Mouse (Mus musculus) left cerebral cortex, postnatal 25 days (tissue): ENCODE data around the gene Zfp354a. TPM values are rescaled to one million over a fixed set of nuclear protein-coding genes. Genes with fewer than 3 reads are reported as not detected.
"Not testable (repeated sequence)": the region's sequence is repeated elsewhere in the genome, so short reads cannot be mapped to it uniquely, and the experiment has no call there.

ENCODE experiments used
- DNase-seq, 2 experiments: peaks; one replicate each; pipeline ENCODE4 v3.0.0; 2022; ENCODE audit warnings: low spot score in 2 of 2, mixed read lengths in 1 of 2
- intact Hi-C: fragments of 180-260 bp; cut with DNase I; formaldehyde crosslinking; loops from one replicate; pipeline ENCODE4 v1.15.1; 2025
- total RNA-seq, 2 experiments: library from RNA; stranded (reverse); gene quantifications; 2 replicates each; pipeline ENCODE4 v1.2.3; 2021

Gene Zfp354a
- 1 to 10 TPM; 6.2 to 8.9 TPM for total RNA-seq

DNA sequence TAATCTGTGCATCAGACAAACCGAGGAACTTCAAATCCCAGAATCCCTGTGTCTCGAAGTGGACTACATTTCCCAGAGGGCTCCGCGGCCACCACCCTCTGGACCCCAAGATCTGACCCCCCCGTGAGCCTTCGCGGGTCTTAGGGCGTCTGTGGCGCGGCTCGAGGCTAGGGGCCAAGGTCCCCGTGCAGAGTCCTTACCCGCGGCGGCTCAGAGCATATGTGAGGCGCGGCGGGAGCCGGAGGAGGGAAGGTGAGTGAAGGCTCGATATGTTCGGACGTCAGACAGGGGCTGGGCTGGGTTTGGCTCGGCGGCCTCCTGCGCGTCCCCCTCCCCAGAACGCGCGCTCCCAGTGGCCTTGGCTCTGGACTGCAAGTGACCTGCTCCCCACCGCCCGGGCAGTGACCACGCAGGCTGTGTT is at the start of gene Zfp354a:
Gene Zfp354a (plus strand): TSS at position 107 of the 421 bp plus-strand sequence.
- intact Hi-C loops, result loop anchor here (5.0 kb wide), 2 partner anchors 127 to 203 kb away; partner anchors contain the start of genes BC049762, Clk4 and Zfp354b

GRCm38 (mm10) chr11:51011821-51012220 is 47.2 kb upstream of the Zfp354a start:
- intact Hi-C loops, result no loop called here
- no peak for DNase-seq

More for the DNA sequence above, at the start of gene Zfp354a:
- peak; percentile 74 to 75 for DNase-seq

GRCm38 (mm10) chr11:51013936-51014335 is 45.1 kb upstream of the Zfp354a start, which contains the start of gene Olfr54:
Olfr54 (plus strand) TSS chr11:51014236.
- intact Hi-C loops, result no loop called here
- DNase-seq, result no peak

GRCm38 (mm10) chr11:51016341-51016740 is 42.7 kb upstream of the Zfp354a start:
- DNase-seq, result no peak
- intact Hi-C loops, result no loop called here

- DNase-seq, intact Hi-C loops: not testable (repeated sequence)
Observed at GRCm38 (mm10) chr11:51026811-51027210, 32.2 kb upstream of the Zfp354a start.

- intact Hi-C loops, DNase-seq: not testable (repeated sequence)
Observed at GRCm38 (mm10) chr11:51029381-51029780, 29.7 kb upstream of the Zfp354a start.

DNA sequence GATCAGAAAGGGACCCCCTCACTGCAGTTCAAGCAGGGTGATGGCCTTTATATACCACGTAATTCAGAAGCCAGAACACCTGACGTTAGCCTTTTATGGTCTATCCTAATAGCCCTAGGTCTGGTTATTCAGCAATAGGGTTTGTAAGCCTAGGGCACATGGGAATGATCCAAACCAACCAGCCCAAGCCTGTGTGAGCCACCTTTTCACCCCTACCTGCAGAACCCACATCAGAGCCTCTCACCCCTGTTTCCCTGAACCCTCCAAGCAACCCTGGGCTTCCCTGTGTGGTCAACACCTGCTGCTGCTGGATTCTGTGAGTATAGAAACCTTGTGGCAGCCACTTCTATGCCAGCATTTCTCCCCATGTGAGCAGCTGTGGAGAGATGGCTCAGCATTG is 28.8 kb upstream of the Zfp354a start:
- no peak for DNase-seq
- intact Hi-C loops, result no loop called here

DNA sequence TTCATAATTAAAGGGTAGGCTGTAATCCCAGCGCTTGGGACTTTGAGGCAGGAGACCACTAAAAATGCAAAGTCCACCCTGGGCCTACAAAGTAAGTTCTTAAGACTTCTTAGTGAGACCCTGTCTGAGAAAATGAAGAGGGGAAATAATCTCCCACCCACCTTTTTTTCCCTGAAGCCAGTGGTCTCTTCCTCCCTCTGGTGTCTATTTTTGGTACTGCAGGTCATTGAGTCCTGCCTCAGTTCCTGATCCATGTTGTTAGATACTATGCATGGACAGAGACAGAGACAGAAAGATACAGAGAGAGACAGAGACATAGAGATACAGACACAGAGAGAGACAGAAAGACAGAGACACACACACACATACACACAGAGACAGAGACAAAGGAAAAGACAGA is 26.2 kb upstream of the Zfp354a start:
- intact Hi-C loops, result loop anchor here (1.0 kb wide), 1 partner anchor 93 kb away; no protein-coding TSS in a partner anchor
- DNase-seq, result peak in 1 of 2 experiments; percentile 5

DNA sequence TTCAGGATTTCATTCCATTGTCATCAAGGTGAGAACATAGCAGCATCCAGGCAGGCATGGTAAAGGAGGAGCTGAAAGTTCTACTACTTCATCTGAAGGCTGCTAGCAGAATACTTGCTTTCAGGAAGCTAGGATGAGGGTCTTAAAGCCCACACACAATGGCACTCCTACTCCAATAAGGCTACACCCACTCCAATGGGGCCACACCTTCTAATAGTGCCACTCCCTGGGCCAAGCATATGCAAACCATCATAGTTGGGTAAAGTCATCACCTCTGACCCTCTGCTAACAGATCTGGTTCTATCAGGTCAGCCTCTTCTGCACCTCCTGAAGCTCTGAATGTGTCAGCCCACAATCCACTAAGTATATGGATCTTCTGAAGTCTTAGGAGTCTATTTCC is 24.9 kb upstream of the Zfp354a start:
- DNase-seq, intact Hi-C loops: not testable (repeated sequence)

- no peak for DNase-seq
- intact Hi-C loops, result no loop called here
Observed at GRCm38 (mm10) chr11:51035951-51036350, 23.1 kb upstream of the Zfp354a start.

- DNase-seq, intact Hi-C loops: not testable (repeated sequence)
Observed at GRCm38 (mm10) chr11:51044776-51045175, 14.3 kb upstream of the Zfp354a start.

DNA sequence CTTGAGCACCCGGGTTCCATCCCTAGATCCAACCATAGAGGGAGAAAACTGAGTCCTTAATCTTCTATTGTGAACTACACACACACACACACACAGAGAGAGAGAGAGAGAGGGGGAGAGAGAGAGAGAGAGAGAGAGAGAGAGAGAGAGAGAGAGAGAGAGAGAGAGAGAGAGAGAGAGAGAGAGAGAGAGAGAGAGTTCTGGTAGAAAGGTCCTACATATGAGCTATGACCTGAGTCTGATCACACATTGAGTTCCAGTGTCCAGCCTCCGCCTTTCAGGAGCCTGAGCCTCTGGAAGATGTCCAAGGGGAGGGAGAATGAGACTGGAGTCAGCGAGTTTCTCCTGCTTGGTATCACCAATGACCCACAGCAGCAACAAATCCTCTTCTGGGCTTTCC is 11.2 kb upstream of the Zfp354a start, which contains the start of gene Olfr1375:
Gene Olfr1375 (plus strand): TSS at position 301 of the 400 bp plus-strand sequence.
- intact Hi-C loops, result not testable (repeated sequence)

DNA sequence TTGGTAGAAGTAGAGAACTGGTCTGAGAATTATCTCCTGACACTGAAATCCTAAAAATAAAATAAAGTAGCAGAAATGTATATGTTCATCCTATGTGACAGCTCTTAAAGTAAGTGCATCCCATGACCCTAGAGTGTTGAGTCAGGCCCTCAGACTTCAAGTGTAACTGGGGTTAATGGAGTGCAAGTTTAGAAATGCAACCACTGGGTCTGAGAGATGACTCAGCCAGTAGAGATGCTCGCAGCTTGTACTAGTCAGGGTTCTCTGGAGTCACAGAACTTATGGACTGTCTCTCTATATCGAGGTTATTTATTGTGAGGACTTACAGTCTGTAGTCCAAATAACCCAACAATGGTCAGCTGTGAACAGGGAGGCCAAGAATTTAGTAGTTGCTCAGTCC is 7.4 kb upstream of the Zfp354a start:
- intact Hi-C loops, result loop anchor here (5.0 kb wide), 1 partner anchor 109 kb away; the partner anchor contains the start of gene 4933414I15Rik
- no peak for DNase-seq

More for the DNA sequence above, 11.2 kb upstream of the Zfp354a start, which contains the start of gene Olfr1375:
- not testable (repeated sequence) for DNase-seq

- no peak for DNase-seq
- intact Hi-C loops, result loop anchor here (5.0 kb wide), 1 partner anchor 111 kb away; the partner anchor contains the start of gene 4933414I15Rik
Observed at GRCm38 (mm10) chr11:51053230-51053629, 5.8 kb upstream of the Zfp354a start.

- DNase-seq, result no peak
- intact Hi-C loops, result loop anchor here (5.0 kb wide), 2 partner anchors 127 to 203 kb away; partner anchors contain the start of genes BC049762, Clk4 and Zfp354b
Observed at GRCm38 (mm10) chr11:51059640-51060039, 583 bp downstream of the Zfp354a start.

DNA sequence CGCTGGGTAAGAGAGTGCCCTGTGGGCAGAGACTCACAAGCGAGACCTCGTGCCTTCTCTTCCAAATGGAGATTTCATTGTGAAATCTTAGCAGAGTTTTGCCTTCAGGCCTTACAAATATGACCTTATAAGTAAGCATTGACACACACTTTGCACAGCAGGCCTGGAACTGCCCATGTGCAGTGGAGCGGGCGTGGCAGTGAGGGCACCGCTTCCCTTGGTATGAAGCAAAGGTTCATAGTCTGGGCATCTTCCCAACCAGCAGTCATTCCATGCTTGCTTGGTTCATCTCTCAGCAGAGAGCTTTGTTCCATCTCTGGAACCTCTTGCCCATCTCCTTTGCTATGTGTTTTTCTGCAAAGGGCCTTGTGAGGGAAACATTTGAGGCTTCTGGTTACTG is 1.9 kb downstream of the Zfp354a start:
- intact Hi-C loops, result no loop called here
- DNase-seq, result no peak

GRCm38 (mm10) chr11:51063276-51063675 is 4.2 kb downstream of the Zfp354a start:
- intact Hi-C loops, result no loop called here
- no peak for DNase-seq

GRCm38 (mm10) chr11:51063841-51064240 is 4.8 kb downstream of the Zfp354a start:
- DNase-seq, result peak; percentile 13 to 78
- intact Hi-C loops, result no loop called here

DNA sequence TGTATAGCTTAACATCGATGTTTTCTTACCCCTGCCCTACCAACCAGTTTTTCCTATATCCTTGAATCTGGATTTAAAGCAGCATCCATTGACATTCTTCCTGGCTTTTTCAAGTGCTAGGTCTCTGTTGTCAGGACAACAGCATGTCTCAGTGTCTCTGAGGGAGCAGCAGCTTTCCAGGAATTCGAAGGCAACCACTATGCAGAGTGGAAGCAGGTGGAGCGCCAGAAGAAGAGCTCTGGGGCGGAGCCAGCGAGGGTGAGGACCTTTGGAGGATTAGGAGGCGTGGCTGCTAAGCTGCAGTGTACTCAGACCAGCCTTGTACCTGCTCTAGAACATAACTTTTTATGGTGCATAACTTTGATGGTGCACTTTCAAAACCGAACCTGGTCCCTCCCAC is 25.5 kb downstream of the Zfp354a start:
- no peak for DNase-seq
- intact Hi-C loops, result no loop called here

- intact Hi-C loops, result no loop called here
- DNase-seq, result peak; percentile 28 to 38
Observed at GRCm38 (mm10) chr11:51085269-51085668, 26.2 kb downstream of the Zfp354a start.

DNA sequence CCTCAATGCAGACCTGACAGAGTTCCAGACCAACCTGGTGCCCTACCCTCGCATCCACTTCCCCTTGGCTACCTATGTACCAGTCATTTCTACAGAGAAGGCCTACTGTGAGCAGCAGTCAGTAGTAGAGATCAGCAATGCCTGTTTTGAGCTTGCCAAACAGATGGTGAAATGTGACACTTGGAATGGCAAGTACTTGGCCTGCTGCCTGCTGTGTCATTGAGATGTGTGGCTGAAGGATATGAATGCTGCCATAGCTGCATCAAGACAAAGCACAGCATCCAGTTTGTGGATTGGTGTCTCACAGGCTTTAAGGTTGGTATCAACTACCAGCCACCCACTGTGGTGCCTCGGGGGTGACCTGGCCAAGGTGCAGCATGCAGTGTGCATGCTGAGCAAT is 48.2 kb downstream of the Zfp354a start:
- DNase-seq, result peak in 1 of 2 experiments; percentile 6
- intact Hi-C loops, result no loop called here
